In the genomic region with DNA sequence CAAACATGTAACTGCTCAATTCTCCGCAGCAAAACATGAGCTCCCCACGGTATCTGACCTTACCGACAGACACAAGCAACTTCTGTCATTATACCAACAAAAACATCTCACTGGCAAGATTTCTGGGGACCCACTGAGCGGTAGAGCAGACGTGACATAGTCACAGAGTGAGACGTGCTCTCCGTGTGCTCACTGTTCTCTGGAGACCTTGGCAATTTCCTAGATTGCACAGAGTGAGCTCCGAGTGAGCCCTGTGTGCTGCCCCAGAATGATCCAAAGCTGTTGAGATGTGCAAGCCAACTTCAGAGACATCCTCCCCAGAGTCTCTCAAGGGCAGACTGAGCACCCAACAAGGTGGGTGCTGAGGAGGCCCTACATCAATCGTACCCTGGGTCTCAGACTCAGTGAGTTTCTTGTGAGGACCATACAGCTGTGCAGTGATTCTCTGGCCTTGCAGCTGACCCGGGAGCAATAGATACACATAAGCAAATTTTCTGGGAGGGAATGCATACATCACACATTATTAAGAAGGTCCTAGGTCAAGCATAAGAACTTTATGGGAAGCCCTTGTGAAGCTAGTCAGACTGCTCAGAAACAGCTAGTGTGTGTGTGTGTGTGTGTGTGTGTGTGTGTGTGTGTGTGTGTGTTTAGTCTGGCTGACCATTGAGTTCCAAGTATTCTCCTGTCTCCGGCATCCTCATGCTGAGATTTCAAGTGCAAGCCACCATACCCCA, we compare ENCODE assay signal across 13 mouse cellular contexts.
"Had no signal": no experiment of that assay in that cellular context is flagged by ENCODE, and none has a peak within 500 bp of the region (broad histone marks: within the 10 kb centered on the region; RNA-seq: fewer than 3 reads in every experiment).

No protein-coding gene starts in this region.

- H3K9me3 ChIP-seq: liver, embryonic 15.5 days; midbrain, embryonic 13.5 days; neural tube, embryonic 12.5 days had no signal

- H3K36me3 ChIP-seq: liver, embryonic 15.5 days; midbrain, embryonic 13.5 days; neural tube, embryonic 12.5 days had no signal

- H3K9ac ChIP-seq: liver, embryonic 15.5 days; midbrain, embryonic 13.5 days; neural tube, embryonic 12.5 days had no signal

- H3K4me3 ChIP-seq: liver, embryonic 15.5 days; midbrain, embryonic 13.5 days; neural tube, embryonic 12.5 days had no signal

- DNase-seq: kidney, adult 11 months; kidney, postnatal 14 days; left cerebral cortex, postnatal 4 days; lung, postnatal 36 days; retina, postnatal 1 day; right cerebral cortex, postnatal 4 days; spleen, adult 18-20 months; thymus, adult 18-20 months; thymus, postnatal 14 days had no signal

- ATAC-seq: midbrain, embryonic 13.5 days had no signal

- H3K4me2 ChIP-seq: liver, embryonic 11.5 days; liver, embryonic 15.5 days; midbrain, embryonic 13.5 days; neural tube, embryonic 12.5 days had no signal

- H3K27me3 ChIP-seq: liver, embryonic 15.5 days; midbrain, embryonic 13.5 days; neural tube, embryonic 12.5 days had no signal

- H3K27ac ChIP-seq: liver, embryonic 15.5 days; midbrain, embryonic 13.5 days; neural tube, embryonic 12.5 days had no signal

- H3K4me1 ChIP-seq: liver, embryonic 15.5 days had no signal
